Mouse (Mus musculus): ENCODE results near the gene Ksr2.

GRCm38 (mm10) chr5:117390895-117391294, 22.9 kb upstream of the Ksr2 start:
- no peak for TF ChIP-seq GATA1 (IDR thresholded peaks at IDR 0.05; ENCODE audit: borderline replicate concordance, low read length)
- TF ChIP-seq FLI1 (IDR thresholded peaks at IDR 0.05; ENCODE audit: low read length) = no peak
